Mouse (Mus musculus) liver, embryonic 14.5 days (tissue): ENCODE data around the gene Slc28a1. TPM values are rescaled to one million over a fixed set of nuclear protein-coding genes. Genes with fewer than 3 reads are reported as not detected.
"Not testable (repeated sequence)": the region's sequence is repeated elsewhere in the genome, so short reads cannot be mapped to it uniquely, and the experiment has no call there.

Experiments
- ATAC-seq: fragments of 200-750 bp; cut with Nextera tagmentation; 2 replicates; pipeline ENCODE4 v1.8.0; 2017; ENCODE audit warnings: moderate number of reproducible peaks, mild to moderate bottlenecking, moderate library complexity; ENCODE audit not compliant: insufficient read depth
- DNase-seq, 3 experiments: peaks; one replicate each; pipeline ENCODE4 v3.0.0-alpha.2; 2012 to 2013; ENCODE audit warnings: low read depth in 3 of 3, low spot score in 3 of 3
- H3K27ac ChIP-seq: fragments of 300-500 bp; sonication (generic); 2 replicates; pipeline ENCODE4 v1.5.1; 2014; ENCODE audit warnings: moderate library complexity, mild to moderate bottlenecking, control low read depth, inconsistent platforms
- H3K27me3 ChIP-seq: fragments of 300-500 bp; sonication (generic); 2 replicates; pipeline ENCODE4 v1.6.1; 2014; ENCODE audit warnings: mild to moderate bottlenecking, low read length, moderate library complexity; ENCODE audit not compliant: control insufficient read depth, insufficient read depth
- H3K36me3 ChIP-seq: fragments of 300-500 bp; sonication (generic); replicated peaks from 2 replicates; pipeline ENCODE4 v1.6.1; 2014; ENCODE audit warnings: low read depth; ENCODE audit not compliant: control insufficient read depth, insufficient read depth
- H3K4me1 ChIP-seq, 2 experiments: fragments of 200-500 bp in 1 of 2; fragments of 300-500 bp in 1 of 2; sonication (generic) in 1 of 2; replicated peaks; 2 replicates each; pipeline ENCODE4 v1.6.1; 2012 to 2014; ENCODE audit warnings: antibody characterized with exemption in 1 of 2, inconsistent platforms in 1 of 2, low read length in 1 of 2; ENCODE audit not compliant: control insufficient read depth in 2 of 2, insufficient read depth in 2 of 2
- H3K4me2 ChIP-seq: fragments of 300-500 bp; sonication (generic); 2 replicates; pipeline ENCODE4 v1.6.1; 2014; ENCODE audit warnings: low read depth, mild to moderate bottlenecking, control low read depth, moderate library complexity
- H3K4me3 ChIP-seq, 2 experiments: fragments of 200-500 bp in 1 of 2; fragments of 300-500 bp in 1 of 2; sonication (generic) in 1 of 2; 2 replicates each; pipeline ENCODE4 v1.5.1; 2012 to 2014; ENCODE audit warnings: low read depth in 2 of 2, low read length in 2 of 2, mild to moderate bottlenecking in 2 of 2, control low read depth in 1 of 2, inconsistent platforms in 1 of 2, moderate library complexity in 1 of 2; ENCODE audit not compliant: insufficient read depth in 1 of 2
- H3K9ac ChIP-seq: fragments of 300-500 bp; sonication (generic); replicated peaks from 2 replicates; pipeline ENCODE4 v1.6.1; 2014; ENCODE audit warnings: mild to moderate bottlenecking, control low read depth, moderate library complexity
- H3K9me3 ChIP-seq: fragments of 300-500 bp; sonication (generic); 2 replicates; pipeline ENCODE4 v1.6.1; 2016; ENCODE audit warnings: low read length, mixed read lengths; ENCODE audit not compliant: control insufficient read depth
- CTCF ChIP-seq: IDR thresholded peaks from 2 replicates; pipeline ENCODE4 v1.5.1; 2016; ENCODE audit warnings: antibody characterized with exemption, low read depth, control low read depth
- EP300 ChIP-seq: IDR thresholded peaks from 2 replicates; pipeline ENCODE4 v1.6.1; 2016; ENCODE audit warnings: antibody characterized with exemption, low read depth
- WGBS: fragments of 180-500 bp; shearing (Covaris S2); extraction: QIAGEN DNeasy Blood & Tissue Kit; methylation state at CpG from one replicate; pipeline ENCODE4 v1.1.7; 2014; ENCODE audit not compliant: insufficient replicate concordance; 5-methylcytosine and 5-hydroxymethylcytosine counted together
- polyA plus RNA-seq, 2 experiments: library from polyadenylated mRNA; depleted of rRNA in 1 of 2; stranded (reverse) in 1 of 2; unstranded in 1 of 2; fragments of >200 nt; fragmentation: Nextera tagmentation in 1 of 2; extraction: Ambion mirVana in 1 of 2; gene quantifications; 2 replicates each; pipeline versions ENCODE4 v1.2.1 to v1.2.3; 2012 to 2014

Gene Slc28a1
- polyA plus RNA-seq, 2 experiments: 0.50 to 0.54 TPM

- Histone ChIP-seq H3K27me3 (no peaks in the 10 kb centered on the region), H3K36me3 (no peaks in the 10 kb centered on the region), H3K4me1 (no peaks in the 10 kb centered on the region), H3K9me3 (no peaks in the 10 kb centered on the region), H3K4me3 (no peak overlapping the region), H3K9ac (no peak overlapping the region), H3K4me2 (no peak overlapping the region), H3K27ac (no peak overlapping the region)
- DNase-seq (no peak), ATAC-seq (no peak)
- TF ChIP-seq CTCF (no peak), EP300 (no peak)
- 61% methylated on average over 10 of the region's 10 CpGs for WGBS
Measured at GRCm38 (mm10) chr7:81182492-81183175, 68.0 kb downstream of the Slc28a1 start.

- H3K9me3 ChIP-seq: no peaks in the 10 kb centered on the region
- no peak overlapping the region for H3K4me2 ChIP-seq
- TF ChIP-seq EP300: no peak
- TF ChIP-seq CTCF: no peak
- H3K36me3 ChIP-seq: no peaks in the 10 kb centered on the region
- DNase-seq: no peak
- no peak overlapping the region for H3K27ac ChIP-seq
- ATAC-seq: no peak
- no peaks in the 10 kb centered on the region for H3K27me3 ChIP-seq
- no peak overlapping the region for H3K9ac ChIP-seq
- H3K4me3 ChIP-seq: no peak overlapping the region
- no peaks in the 10 kb centered on the region for H3K4me1 ChIP-seq
Measured at GRCm38 (mm10) chr7:81183181-81183580, 68.6 kb downstream of the Slc28a1 start.

- Histone ChIP-seq H3K9me3 (no peaks in the 10 kb centered on the region), H3K4me1 (no peaks in the 10 kb centered on the region), H3K36me3 (no peaks in the 10 kb centered on the region), H3K27ac (no peak overlapping the region), H3K27me3 (no peaks in the 10 kb centered on the region), H3K9ac (no peak overlapping the region), H3K4me3 (no peak overlapping the region), H3K4me2 (no peak overlapping the region)
- TF ChIP-seq CTCF (no peak), EP300 (no peak)
- DNase-seq (no peak), ATAC-seq (no peak)
- WGBS: 46% methylated on average over 2 of the region's 2 CpGs
Measured at GRCm38 (mm10) chr7:81184136-81184535, 69.5 kb downstream of the Slc28a1 start.

GRCm38 (mm10) chr7:81184651-81185050 is 70.1 kb downstream of the Slc28a1 start:
- Histone ChIP-seq H3K4me2 (no peak overlapping the region), H3K36me3 (no peaks in the 10 kb centered on the region), H3K4me1 (no peaks in the 10 kb centered on the region), H3K9me3 (no peaks in the 10 kb centered on the region), H3K27me3 (no peaks in the 10 kb centered on the region), H3K4me3 (no peak overlapping the region), H3K27ac (no peak overlapping the region), H3K9ac (no peak overlapping the region)
- no peak for TF ChIP-seq EP300
- no peak for TF ChIP-seq CTCF
- DNase-seq (no peak), ATAC-seq (no peak)
- WGBS: 57% methylated on average over 1 of the region's 1 CpGs

GRCm38 (mm10) chr7:81186036-81186435 is 71.4 kb downstream of the Slc28a1 start:
- not testable (repeated sequence) for H3K4me1 ChIP-seq, H3K27ac ChIP-seq, H3K4me3 ChIP-seq, ATAC-seq, H3K36me3 ChIP-seq, H3K9ac ChIP-seq, H3K27me3 ChIP-seq, H3K4me2 ChIP-seq, DNase-seq, H3K9me3 ChIP-seq
